Mouse (Mus musculus) embryonic facial prominence, embryonic 12.5 days (tissue): ENCODE data around the gene Sipa1l1. TPM values are rescaled to one million over a fixed set of nuclear protein-coding genes. Genes with fewer than 3 reads are reported as not detected.
"Not testable (repeated sequence)": the region's sequence is repeated elsewhere in the genome, so short reads cannot be mapped to it uniquely, and the experiment has no call there.

Experiments used
- ATAC-seq: fragments of 200-750 bp; cut with Nextera tagmentation; 2 replicates; pipeline ENCODE4 v1.8.0; 2017; ENCODE audit not compliant: insufficient number of reproducible peaks, insufficient read depth, low FRiP score, low TSS enrichment
- H3K27ac ChIP-seq: fragments of 300-500 bp; sonication (generic); 2 replicates; pipeline ENCODE4 v1.5.1; 2016; ENCODE audit warnings: mild to moderate bottlenecking
- H3K27me3 ChIP-seq: fragments of 300-500 bp; sonication (generic); 2 replicates; pipeline ENCODE4 v1.6.1; 2016; ENCODE audit warnings: mild to moderate bottlenecking, moderate library complexity
- H3K36me3 ChIP-seq: fragments of 300-500 bp; sonication (generic); 2 replicates; pipeline ENCODE4 v1.6.1; 2016; ENCODE audit warnings: mild to moderate bottlenecking
- H3K4me1 ChIP-seq: fragments of 300-500 bp; sonication (generic); 2 replicates; pipeline ENCODE4 v1.6.1; 2016
- H3K4me2 ChIP-seq: fragments of 300-500 bp; sonication (generic); replicated peaks from 2 replicates; pipeline ENCODE4 v1.6.1; 2016; ENCODE audit warnings: mild to moderate bottlenecking, moderate library complexity
- H3K4me3 ChIP-seq: fragments of 300-500 bp; sonication (generic); 2 replicates; pipeline ENCODE4 v1.5.1; 2016; ENCODE audit warnings: mild to moderate bottlenecking
- H3K9ac ChIP-seq: fragments of 300-500 bp; sonication (generic); 2 replicates; pipeline ENCODE4 v1.6.1; 2016; ENCODE audit warnings: mild to moderate bottlenecking, moderate library complexity
- H3K9me3 ChIP-seq: fragments of 300-500 bp; sonication (generic); 2 replicates; pipeline ENCODE4 v1.6.1; 2016; ENCODE audit warnings: mild to moderate bottlenecking, moderate library complexity
- WGBS: fragments of 180-500 bp; shearing (Covaris S2); methylation state at CpG from one replicate; pipeline ENCODE4 v1.1.7; 2016; 5-methylcytosine and 5-hydroxymethylcytosine counted together
- polyA plus RNA-seq: library from polyadenylated mRNA; unstranded; fragments of >200 nt; fragmentation: Nextera tagmentation; extraction: Ambion mirVana; gene quantifications from 2 replicates; pipeline ENCODE4 v1.2.1, GENCODE M21; 2016

Sipa1l1 gene
- polyA plus RNA-seq, 1 experiment from 2014 or later: 41.3 TPM

DNA sequence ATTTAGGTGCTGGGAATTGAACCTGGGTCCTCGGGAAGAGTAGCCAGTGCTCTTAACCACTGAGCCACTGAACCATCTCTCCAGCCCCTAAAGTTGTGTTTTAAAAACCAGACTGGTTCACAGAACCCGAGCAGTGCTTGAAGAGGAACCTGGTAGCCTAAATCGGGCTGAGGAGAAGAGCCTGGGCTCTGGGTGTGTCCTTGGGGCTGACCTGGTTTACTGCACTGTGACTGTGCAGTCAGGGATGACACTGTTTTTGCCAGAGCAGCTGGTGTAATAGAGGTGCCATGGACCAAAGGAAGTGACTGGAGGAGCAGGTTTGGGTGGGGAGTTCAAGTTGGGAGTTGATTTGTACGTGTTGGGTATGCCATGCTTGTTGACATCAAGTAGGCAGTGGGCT is 10.5 kb downstream of the Sipa1l1 start:
- Histone ChIP-seq H3K4me3 (no peak overlapping the region), H3K9me3 (no peaks in the 10 kb centered on the region), H3K4me2 (no peak overlapping the region), H3K36me3 (peaks cover 14% of the 10 kb centered on the region), H3K27me3 (no peaks in the 10 kb centered on the region), H3K4me1 (no peaks in the 10 kb centered on the region; the same call in 1 of the 2 replicates), H3K9ac (no peak overlapping the region), H3K27ac (no peak overlapping the region)
- 89% methylated on average over 4 of the region's 4 CpGs for WGBS
- no peak for ATAC-seq

DNA sequence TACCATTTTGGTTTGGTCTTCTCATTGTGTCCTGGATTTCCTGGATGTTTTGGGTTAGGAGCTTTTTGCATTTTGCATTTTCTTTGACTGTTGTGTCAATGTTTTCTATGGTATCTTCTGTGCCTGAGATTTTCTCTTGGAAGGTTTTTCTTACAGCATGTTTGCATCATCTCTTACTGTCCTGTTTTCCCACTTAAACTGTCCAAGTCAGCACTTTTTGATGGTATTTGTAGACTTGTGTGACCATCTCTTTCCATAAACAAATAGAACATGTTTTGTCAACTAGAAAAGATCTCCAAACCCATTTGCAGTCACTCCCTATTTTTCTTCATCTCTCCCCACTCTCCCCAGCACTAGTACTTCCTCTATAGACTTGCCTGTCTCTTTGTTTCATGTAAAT is 17.0 kb downstream of the Sipa1l1 start:
- not testable (repeated sequence) for H3K27ac ChIP-seq, H3K9me3 ChIP-seq, H3K4me3 ChIP-seq, H3K9ac ChIP-seq, H3K27me3 ChIP-seq, ATAC-seq, H3K4me2 ChIP-seq
- Histone ChIP-seq H3K4me1 (peaks cover 47% of the 10 kb centered on the region), H3K36me3 (peaks cover 13% of the 10 kb centered on the region)

DNA sequence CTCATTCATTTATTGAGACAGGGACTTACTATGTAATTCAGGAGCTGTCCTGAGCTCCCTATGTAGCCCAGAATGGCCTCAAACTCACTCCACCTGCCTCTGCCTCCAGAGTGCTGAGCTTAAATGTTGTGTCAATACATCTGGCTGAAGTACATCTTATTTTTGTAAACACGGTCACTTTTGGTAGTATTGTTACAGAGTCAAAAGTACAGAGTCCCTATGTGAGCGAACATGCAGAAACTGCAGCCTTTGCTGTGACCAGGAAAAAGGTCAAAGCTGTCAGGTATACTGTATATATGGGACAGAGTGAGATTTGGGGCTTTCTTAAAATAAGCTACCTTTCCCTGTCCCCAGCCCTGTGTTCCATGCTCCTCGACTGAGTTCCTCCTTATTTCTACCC is 17.6 kb downstream of the Sipa1l1 start:
- H3K9ac ChIP-seq: no peak overlapping the region
- no peak overlapping the region for H3K27ac ChIP-seq
- no peak for ATAC-seq
- H3K4me2 ChIP-seq: no peak overlapping the region
- H3K27me3 ChIP-seq: no peaks in the 10 kb centered on the region
- no peaks in the 10 kb centered on the region for H3K9me3 ChIP-seq
- no peak overlapping the region for H3K4me3 ChIP-seq
- peaks cover 8% of the 10 kb centered on the region for H3K36me3 ChIP-seq
- WGBS: 70% methylated on average over 3 of the region's 3 CpGs
- peaks cover 47% of the 10 kb centered on the region for H3K4me1 ChIP-seq

DNA sequence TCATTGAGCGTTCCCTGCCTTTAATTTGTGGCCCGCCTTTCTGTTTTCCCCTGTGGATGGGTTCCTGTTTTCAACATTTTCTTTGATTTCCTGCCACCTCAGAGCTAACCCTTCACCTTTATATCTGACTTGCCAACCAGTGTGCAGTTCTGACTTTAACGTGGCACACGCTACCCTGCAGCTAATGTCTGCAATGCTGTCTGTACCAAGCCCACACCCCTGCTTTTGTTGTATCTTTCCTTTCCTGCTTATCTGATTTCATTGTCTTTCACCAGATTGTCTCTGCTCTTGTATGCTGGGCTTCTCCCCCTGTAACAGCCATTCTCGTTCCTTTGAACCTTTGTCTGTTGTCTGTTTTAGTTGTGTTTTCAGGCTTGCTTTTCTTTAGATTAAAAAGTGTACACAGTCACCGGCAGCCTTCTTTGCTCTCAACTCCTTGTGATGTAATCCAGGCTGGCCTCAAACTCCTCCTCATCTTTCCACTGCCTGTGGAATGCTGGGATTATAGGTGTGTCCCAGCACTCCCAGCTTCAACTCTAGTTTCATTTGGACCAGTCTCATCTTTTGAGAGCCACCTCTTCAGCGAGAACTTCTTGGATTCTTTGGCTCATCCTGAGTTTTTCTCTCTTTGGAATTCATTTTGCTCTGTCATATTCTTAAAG is 18.2 kb downstream of the Sipa1l1 start:
- H3K4me1 ChIP-seq: peaks cover 47% of the 10 kb centered on the region

DNA sequence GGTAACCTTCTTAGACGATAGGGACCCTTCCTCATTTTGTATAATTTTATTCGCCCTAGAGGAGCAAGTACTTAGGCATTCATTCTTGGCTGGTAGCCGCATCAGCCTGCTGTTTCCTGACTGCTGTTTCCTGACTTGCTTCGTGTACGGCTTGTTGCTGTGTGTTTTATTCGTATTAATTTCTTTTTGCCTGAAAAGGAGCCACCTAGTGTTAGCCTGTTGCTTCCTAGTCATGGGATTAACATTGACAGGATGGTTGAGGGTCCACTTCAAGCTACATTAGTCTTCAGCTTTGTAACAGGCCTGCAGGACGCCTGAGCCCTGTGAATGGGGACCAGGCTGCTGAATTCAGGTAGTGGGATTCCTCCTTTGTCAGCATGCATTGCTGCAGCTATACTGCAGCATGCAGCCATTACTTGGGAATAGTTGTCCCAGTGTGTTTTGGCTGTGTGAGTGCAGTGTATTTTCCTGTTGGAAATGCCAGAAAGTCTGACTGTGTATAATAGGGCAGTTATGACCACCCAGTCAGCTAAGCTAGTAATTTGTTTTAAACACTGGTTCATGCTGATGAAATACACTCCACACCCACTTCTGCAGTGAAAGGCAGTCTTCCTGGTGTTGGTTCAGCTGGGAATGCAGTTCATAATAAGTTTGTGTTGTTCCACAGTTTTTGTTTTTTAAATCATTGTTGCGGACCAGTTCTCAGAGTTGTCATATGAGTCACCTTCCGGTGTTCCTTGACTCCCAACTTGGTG is 19.4 kb downstream of the Sipa1l1 start:
- Histone ChIP-seq H3K4me3 (no peak overlapping the region), H3K36me3 (no peaks in the 10 kb centered on the region), H3K4me2 (peak overlapping the region; percentile 25; the same call in 1 of the 2 replicates), H3K27me3 (no peaks in the 10 kb centered on the region), H3K4me1 (peaks cover 50% of the 10 kb centered on the region), H3K27ac (peak overlapping the region; percentile 48), H3K9ac (no peak overlapping the region), H3K9me3 (no peaks in the 10 kb centered on the region)
- no peak for ATAC-seq
- WGBS: 51% methylated on average over 9 of the region's 9 CpGs

More for the DNA sequence above, 18.2 kb downstream of the Sipa1l1 start:
- Histone ChIP-seq H3K9ac (no peak overlapping the region), H3K27me3 (no peaks in the 10 kb centered on the region), H3K4me2 (no peak overlapping the region), H3K9me3 (no peaks in the 10 kb centered on the region), H3K27ac (no peak overlapping the region), H3K36me3 (peaks cover 3% of the 10 kb centered on the region; the same call in 1 of the 2 replicates), H3K4me3 (no peak overlapping the region)
- no peak for ATAC-seq
- WGBS: 60% methylated on average over 7 of the region's 7 CpGs

DNA sequence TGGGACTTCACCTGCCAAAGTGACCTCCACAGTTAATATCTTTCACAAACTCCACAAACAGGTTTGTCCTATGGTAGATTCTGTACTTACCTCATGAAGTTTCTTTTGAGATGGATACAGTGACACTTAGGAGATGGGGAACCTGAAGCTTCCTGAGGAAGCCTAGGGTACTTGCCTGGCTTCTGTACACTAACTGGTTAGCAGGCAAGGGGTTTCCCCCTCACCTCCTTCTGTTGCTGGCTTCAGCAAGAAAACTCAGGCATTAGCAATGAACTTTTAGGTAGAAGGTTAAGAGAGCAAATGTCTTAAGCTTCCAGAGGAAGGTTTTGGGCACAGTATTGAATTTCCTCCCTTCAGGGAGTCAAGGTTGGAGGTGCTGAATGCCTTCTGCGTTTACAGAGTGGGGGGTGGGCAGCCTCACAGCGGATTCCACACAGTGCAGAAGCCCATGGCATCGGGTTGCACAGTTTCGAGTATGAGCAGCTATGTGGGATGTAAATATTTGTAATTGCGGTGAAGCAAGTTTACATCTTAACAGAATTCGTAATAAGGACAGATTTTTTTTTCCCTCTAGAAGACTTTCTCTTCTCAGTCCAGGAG is 20.1 kb downstream of the Sipa1l1 start:
- H3K9me3 ChIP-seq: no peaks in the 10 kb centered on the region
- no peaks in the 10 kb centered on the region for H3K27me3 ChIP-seq
- WGBS: 11% methylated on average over 6 of the region's 6 CpGs
- peaks cover 51% of the 10 kb centered on the region for H3K4me1 ChIP-seq
- ATAC-seq: peak; percentile 80; the same call in 1 of the 2 replicates
- no peak overlapping the region for H3K4me3 ChIP-seq
- peak overlapping the region; percentile 75 for H3K27ac ChIP-seq
- no peak overlapping the region for H3K9ac ChIP-seq
- H3K36me3 ChIP-seq: no peaks in the 10 kb centered on the region
- peak overlapping the region; percentile 25; the same call in 1 of the 2 replicates for H3K4me2 ChIP-seq

DNA sequence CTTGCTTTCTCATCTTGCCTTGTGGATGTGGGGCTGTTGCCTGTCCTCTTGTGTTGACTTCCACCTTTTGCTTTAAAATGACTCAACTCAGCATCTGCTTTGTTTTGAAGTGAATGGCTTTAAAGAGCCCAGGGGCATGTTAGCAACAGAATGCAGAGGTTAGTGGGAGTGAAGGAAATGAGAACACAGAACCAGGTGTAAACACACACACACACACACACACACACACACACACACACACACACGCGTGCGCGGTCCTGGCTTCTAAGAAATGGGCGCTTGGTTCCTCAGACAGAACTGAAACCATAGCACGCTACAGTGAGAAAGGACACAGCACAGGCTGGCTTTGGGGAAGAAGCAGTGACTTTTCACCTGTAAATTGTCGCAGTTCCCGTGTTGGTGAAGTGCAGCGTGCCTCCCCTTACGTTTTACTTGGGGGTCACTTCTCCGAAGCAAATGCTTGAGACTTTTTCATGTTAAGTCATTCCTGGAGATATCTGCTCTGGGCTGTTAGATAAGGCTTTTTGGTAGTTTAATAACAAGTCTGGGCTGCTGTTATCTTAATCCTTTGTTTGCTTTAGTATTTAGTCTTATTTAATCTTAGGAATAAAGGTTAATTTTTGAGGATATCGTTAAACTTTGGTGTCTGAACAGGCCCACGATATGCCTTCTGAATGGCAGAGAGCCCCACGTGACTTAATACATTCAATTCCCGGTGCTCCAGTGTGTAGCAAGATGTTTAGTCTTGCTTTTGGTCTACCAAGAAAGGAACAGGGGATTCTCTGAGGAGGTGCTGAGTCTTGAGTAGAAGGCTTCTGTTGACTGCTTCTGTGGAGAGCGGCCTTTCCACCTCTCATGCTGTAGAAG is 20.8 kb downstream of the Sipa1l1 start:
- H3K27ac ChIP-seq: peak overlapping the region; percentile 75
- ATAC-seq: no peak
- no peaks in the 10 kb centered on the region for H3K9me3 ChIP-seq
- no peaks in the 10 kb centered on the region for H3K27me3 ChIP-seq
- no peaks in the 10 kb centered on the region for H3K36me3 ChIP-seq
- peak overlapping the region; percentile 25; the same call in 1 of the 2 replicates for H3K4me2 ChIP-seq
- peaks cover 57% of the 10 kb centered on the region for H3K4me1 ChIP-seq
- WGBS: 69% methylated on average over 16 of the region's 16 CpGs
- no peak overlapping the region for H3K4me3 ChIP-seq
- H3K9ac ChIP-seq: no peak overlapping the region

DNA sequence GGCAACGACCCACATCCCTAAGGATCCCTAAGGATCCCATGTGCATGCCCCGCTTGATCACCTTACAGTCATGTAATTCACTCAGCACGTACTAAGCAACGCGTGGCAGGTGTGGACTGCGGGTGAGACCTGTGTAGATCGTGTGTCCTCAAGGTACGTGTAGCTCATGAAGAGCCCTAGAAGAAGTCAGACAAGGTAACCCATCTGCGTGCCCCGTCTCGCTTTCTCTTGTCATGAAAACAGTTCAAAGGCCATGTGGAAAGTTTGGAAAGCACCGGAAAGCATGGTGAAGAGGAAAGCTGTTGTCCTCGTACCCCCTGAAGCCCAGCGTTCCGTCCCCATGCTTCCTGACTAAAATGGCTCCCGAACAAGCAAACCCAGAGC is 21.5 kb downstream of the Sipa1l1 start:
- Histone ChIP-seq H3K36me3 (no peaks in the 10 kb centered on the region), H3K27me3 (no peaks in the 10 kb centered on the region), H3K27ac (no peak overlapping the region), H3K4me1 (peaks cover 57% of the 10 kb centered on the region), H3K9me3 (no peaks in the 10 kb centered on the region), H3K9ac (no peak overlapping the region), H3K4me3 (no peak overlapping the region), H3K4me2 (no peak overlapping the region)
- ATAC-seq: no peak
- 85% methylated on average over 16 of the region's 16 CpGs for WGBS

DNA sequence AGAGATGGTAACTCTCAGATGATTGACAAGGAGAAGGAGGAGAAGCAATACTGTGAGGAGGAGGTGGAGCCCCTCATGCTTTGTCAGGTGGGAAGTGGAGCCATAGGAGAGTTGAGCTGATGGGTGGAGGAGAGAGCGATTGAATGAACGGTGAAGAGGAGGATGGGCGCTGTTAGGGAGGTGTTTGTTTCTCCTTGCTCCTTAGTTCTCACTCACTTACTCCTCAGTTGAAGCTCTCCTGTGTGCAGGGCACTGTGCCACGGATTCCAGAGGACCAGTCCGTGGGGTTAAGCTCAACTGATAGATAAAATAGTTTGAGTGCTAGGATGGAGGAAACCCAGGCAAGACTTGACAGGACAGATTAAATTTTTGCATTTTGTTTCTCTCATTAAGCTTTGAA is 22.6 kb downstream of the Sipa1l1 start:
- ATAC-seq: no peak
- Histone ChIP-seq H3K27ac (no peak overlapping the region), H3K4me3 (no peak overlapping the region), H3K36me3 (no peaks in the 10 kb centered on the region), H3K9ac (no peak overlapping the region), H3K4me1 (peaks cover 56% of the 10 kb centered on the region), H3K4me2 (no peak overlapping the region), H3K27me3 (no peaks in the 10 kb centered on the region), H3K9me3 (no peaks in the 10 kb centered on the region)
- 76% methylated on average over 5 of the region's 5 CpGs for WGBS

DNA sequence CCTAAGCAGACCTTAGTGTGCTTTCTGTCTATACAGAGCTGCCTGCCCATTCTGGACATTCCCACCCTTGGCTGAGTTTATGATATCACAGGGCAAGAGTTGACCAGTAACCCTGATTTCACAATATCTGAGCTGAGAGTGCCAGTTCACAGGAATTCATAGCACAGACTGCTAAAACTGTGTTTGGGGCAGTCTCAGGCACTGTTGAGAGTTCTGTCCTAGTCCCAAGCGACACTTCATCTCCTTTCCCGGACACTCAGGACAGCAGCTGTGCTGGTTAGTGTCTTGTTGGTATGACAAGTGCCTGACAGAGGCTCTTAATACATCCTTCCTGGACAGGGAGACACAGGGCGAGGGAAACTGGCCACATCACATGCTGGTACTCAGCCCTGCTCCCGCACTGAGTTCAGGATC is 23.5 kb downstream of the Sipa1l1 start:
- Histone ChIP-seq H3K27me3 (no peaks in the 10 kb centered on the region), H3K36me3 (no peaks in the 10 kb centered on the region), H3K4me1 (peaks cover 50% of the 10 kb centered on the region), H3K4me3 (no peak overlapping the region), H3K27ac (no peak overlapping the region), H3K9me3 (no peaks in the 10 kb centered on the region), H3K4me2 (no peak overlapping the region), H3K9ac (no peak overlapping the region)
- 80% methylated on average over 4 of the region's 4 CpGs for WGBS
- no peak for ATAC-seq

DNA sequence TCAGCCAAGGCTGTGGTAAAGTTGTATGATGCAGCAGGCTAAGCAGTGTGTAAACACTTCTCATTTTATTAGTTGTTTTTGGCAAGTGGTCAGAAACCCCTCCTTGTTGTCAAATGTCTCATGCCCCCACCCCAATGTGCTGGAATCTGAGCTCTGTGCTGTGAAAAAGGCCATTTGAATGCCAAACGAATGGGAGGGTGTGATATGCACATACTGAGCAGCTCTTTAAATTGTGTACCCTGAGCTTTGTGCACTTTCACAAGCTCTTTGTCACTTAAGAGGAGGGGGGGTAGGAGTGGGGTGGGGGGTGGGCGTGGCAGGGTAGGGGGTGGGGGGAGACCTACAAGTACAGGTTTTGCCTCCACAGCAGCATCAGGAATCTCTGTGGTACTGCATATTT is 24.4 kb downstream of the Sipa1l1 start:
- no peaks in the 10 kb centered on the region for H3K36me3 ChIP-seq
- H3K4me3 ChIP-seq: no peak overlapping the region
- H3K4me2 ChIP-seq: no peak overlapping the region
- H3K4me1 ChIP-seq: peaks cover 42% of the 10 kb centered on the region
- H3K9me3 ChIP-seq: no peaks in the 10 kb centered on the region
- no peaks in the 10 kb centered on the region for H3K27me3 ChIP-seq
- 69% methylated on average over 2 of the region's 2 CpGs for WGBS
- no peak overlapping the region for H3K27ac ChIP-seq
- ATAC-seq: no peak
- H3K9ac ChIP-seq: no peak overlapping the region
